Mouse (Mus musculus) mesoderm, embryonic 11.5 days (tissue): ENCODE measurements around the gene Mgll.

Experiments used
- DNase-seq: peaks from one replicate; pipeline ENCODE4 v3.0.0-alpha.2; 2012; ENCODE audit warnings: low read depth, low spot score

Mgll gene

DNA sequence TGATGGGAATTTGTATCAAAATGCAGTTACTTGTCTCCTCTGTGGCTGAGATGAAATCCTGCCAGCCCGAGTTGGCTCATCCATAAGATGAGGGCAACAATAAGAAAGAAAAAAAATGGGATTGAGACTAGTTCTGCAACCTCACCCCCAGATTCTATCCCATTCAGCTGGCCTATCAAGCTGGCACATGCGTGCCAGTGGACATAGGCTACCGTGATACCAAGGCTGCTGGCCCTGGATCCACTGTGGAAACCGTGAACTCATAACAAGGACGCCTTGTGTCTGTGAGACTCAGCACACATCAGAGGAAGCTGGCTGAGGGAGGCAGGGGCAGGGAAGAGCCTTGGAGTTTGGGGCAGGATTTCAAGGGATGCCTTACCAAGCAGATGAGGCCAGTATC is 46.8 kb downstream of the Mgll start:
- no peak for DNase-seq

DNA sequence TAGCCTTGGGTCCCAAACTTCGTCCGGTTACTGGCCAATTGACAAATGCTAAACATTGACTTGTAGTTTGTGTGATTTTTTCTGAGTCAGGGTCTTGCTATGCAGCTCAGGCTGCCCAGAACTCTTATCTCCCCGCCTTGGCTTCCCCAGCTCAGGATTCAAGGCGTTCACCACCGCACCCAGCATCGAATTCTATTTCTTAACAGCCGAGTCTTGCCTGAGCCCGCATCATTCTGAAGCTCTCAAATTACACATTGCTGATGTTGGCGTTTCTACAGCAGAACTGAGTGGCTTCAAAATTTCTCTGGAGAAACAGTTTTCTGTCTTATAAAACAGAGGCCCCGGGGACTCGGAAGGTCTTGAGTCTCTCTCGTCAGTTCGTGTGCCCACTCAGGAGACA is 47.8 kb downstream of the Mgll start:
- no peak for DNase-seq

DNA sequence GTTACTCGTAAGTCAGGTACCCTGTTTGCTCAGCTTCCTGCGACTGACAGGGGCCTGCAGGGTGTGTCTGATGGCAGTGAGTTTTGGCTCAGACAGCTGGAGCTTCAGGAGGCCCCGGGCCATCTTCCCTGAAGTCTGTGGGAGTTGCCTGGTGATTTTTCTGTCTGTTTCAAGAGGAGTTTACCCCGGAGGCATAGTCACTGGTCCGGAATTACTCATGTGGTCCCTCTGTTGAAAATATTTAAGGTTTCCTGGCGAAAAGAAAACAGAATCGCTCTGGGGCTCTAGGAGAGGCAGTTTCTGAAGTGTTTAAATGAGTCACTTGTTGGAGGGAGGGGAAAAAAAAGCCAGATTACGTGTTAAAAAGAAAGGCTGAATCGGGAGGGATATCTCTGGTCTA is 49.8 kb downstream of the Mgll start:
- DNase-seq: no peak

DNA sequence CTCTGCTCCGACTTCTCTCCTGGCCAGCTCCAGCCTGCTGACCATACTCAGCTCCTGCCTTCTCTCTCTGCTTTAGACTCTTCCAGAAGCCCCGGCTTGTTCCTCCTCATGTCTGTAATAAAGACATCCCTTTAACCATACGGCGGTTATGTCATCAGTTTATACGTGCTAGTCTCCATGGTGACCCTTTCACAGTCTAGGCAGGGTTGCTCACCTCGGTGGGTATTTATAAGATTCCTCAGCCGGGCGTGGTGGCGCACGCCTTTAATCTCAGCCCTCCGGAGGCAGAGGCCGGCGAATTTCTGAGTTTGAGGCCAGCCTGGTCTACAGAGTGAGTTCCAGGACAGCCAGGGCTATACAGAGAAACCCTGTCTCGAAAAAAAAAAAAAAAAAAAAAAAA is 51.1 kb downstream of the Mgll start:
- DNase-seq: no peak

DNA sequence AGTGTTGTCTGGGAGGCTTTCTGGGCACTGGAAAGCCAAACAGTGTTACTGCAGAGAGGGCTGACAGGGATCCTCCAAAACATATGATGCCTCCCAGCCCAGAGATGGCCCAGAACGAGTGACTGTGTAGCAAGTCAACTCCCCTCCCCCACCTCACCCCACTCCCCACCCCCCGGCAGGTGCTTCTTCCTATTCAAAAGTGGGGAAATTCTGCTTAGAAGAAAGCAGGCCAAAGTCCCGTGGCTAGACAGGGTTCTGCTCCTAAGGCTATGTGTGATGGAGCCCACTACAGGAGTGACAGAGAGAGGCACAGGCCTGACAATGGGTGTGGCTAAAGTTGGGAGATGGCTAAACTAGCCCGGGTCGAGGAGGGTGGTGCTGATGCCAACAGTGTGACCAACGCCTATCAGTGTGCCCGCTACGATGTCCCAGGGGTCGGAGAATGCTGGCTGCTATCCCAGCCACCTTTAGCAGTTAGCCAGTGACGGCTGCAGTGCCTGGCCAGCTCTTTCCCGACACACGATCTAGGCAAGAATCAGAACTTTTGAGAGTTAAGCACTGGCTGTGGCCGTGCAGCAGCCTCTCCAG is 52.2 kb downstream of the Mgll start:
- no peak for DNase-seq

DNA sequence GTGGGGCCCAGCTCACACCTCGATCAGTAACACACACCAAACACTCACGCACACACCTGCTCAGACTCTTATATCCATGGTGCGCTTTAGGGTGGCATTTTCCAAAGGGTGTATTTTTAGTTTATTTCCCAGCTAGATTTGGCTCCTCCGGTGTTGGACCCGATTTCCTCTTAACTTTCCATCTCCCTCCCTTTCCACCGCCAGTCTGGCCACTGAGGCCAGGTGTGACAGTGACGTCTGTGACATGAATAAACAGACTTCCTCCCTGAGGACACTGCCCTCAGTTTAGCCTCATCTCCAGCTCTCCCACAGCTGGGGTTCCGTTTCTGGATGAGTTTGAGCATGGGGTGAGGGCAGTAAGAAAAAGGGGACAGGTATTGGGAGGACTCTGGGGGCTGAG is 52.8 kb downstream of the Mgll start:
- DNase-seq: no peak

DNA sequence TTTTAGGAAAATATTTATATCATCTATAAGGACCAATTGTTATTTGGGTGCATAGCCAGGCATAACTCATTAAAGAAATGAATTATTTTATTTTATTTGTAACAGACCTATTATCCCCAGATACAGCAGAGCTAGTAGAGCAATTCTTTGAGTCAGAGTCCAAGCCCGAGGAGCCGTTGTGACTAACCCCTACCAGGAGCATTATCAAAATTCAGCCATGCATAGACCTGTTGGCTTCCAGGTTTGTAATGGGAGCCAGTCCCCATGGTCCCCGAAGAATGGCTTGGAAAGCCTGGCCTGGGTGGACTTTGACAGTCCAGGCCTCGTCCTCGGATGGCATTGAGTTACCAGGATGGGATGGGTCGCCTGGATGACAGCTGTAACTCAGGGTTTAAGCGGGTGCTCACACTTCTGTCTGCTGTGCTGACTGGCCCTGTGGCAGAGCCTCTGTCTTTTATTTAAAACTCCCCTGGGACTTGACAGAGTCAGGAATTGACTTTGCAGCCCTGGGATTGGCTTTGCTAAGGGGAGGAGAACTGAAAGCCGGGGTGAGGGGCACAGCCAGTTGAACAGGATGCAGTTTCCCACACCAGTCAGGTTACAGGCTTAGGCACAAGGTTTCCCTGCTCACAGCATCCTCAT is 54.0 kb downstream of the Mgll start:
- peak; percentile 49 for DNase-seq

DNA sequence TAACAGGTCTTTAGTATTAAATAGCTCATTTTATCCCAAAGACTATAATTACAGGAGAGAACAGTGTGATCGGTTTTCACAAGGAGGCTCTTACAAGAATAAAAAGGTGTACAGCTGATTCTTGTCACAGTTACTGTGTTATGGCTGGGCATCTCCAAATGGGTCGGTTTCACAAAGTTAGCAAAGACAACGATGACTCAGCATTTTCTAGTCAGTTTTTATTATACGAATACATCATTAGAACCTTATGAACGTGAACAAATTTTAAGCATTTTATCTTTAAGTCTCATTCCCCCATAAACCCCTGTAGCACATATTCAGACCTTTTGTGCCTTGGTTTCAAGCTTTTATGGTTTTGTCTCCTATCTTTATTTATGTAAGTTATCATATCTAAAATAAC is 55.5 kb downstream of the Mgll start:
- no peak for DNase-seq

DNA sequence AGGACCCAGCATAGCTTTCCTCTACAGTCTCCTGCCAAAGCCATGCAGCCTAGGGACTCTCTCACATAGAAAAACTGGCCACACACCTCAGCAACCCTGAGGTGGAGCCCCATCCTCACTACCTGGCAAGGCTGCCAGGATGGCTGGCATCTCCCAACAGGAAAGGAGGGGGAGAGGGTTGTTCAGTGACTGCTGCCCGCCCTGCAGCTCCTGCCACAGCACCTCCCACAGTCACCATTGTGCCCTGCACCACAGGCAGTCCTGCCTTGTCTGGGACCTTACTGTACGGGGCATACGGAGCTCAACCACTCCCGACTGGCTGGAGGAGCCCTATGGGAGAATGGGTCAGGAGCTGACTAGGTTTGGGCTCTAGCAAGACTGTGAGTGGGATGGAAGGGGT is 57.7 kb downstream of the Mgll start:
- DNase-seq: no peak

DNA sequence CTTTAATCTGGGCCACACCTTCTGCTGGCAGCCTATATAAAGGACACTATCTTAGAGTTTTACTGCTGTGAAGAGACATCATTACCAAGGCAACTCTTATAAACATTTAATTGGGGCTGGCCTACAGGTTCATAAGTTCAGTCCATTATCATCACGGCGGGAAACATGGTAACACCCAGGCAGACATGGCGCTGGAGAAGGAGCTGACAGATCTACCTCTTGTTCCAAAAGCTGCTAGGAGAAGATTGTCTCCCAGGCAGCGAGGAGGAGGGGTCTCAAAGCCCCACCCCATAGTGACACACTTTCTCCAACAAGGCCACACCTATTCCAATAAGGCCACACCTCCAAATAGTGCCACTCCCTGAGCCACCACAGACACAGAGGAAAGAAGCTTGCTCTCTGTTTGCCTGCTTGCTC is 58.8 kb downstream of the Mgll start:
- DNase-seq: no peak

DNA sequence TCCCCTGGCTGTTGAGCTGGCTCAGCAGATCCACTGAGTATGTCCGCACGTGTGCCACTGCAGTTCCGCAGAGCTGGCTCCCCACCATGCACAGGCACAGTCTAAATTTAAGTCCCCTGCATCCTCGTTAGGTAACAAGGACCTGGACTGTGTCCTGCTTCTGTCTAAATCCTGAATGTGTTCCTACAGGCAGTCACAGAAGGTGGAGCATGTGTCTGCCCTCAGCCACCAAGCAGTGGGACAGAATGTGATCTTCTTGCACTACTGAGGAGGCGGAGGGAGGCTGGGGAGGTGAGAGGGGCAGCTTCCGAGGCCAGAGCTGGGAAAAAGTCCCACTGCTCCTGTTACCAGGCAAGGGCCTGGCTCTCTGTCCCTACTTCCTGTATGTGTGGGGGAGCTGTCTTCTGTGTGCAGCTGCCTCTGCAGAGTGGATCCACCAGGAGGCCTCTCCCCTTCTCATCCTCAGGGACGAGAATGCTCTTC is 60.5 kb downstream of the Mgll start:
- no peak for DNase-seq

DNA sequence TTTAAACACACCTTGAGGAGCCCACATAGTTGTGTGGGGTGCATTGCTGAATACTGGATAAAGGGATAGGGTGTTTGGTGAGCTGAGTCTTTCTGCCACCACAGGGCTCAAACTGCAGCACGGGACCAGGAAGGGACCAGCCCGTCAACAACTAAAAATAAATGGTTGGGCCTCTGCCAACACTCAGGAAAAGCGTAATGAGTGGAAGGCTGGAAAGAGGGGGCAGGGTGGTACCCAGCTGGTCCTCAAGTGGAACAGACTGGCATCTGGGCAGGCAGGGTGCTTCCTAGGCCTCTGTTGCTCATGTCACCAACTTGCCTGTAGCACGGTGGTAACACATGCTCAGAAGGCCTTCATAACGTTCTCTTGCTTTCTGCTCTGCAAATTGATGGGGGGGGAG is 61.1 kb downstream of the Mgll start:
- DNase-seq: no peak

DNA sequence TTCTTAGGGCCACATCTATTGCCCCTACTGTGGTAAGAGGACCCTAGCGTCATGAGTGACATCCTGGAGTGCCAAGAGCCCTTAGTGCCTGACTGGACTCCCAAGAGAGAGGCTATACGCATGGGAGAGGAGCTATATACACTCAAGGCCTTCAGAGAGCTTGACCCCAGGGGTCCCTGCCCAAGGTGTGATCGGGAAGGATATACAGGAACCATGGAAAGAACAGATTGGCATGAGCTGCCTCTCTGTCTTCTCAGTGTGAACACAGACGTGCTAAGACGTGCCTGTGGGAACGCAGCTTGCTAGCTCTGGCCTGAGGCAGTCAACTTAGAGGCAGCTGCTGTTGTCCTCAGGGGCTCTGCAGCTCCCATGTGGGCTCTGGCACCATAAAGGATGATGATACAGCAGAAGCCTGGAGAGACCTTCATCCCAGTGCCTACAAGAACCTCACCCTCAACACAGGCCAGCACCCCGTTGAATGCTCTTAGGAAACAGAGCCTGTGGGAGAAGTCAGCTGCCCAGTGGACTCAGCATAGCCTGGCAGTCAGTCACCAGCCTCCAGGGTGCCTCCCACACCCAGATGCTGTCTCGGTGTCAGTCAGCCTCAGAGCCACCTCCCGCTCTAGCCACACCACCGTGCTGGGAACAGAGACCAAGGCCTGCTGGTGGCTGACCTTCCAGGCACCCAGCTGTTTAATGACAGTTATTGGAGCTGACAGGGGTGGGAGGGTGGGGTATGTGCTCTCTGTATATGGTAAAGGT is 61.8 kb downstream of the Mgll start:
- no peak for DNase-seq

DNA sequence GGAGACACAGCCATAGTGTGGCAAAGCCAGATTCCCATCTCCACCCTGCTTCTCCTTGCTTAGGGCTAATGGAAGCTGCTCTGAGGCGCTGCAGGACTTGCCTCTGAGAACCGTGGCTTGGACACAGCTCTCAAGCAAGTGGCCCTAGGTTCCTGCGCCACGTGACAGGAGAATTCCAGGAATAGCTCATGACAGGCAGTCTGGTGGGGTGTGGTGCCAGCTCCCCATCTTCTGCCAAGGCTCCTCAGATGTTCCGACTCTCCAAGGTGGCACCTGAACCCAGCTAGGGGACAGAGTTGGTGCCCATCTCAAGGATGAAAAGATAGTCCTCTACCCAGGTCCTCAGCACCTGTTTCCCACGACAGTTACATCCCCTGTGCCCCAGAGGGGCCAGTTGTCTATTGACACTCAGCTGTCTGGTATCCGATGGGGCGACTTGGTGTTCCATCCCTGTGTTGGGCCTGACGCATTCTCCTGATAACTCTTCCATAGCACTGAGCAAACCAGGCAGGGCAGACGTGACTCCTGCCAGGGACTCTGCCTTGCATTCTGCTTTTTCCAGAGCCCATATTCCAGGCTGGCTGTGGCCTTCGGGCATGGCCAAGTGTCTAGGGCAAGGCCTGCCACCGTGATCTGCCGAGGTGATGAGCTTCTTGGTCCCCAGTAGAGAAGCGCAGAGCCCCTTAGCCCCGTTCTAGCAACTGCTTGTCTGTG is 62.7 kb downstream of the Mgll start:
- DNase-seq: no peak

DNA sequence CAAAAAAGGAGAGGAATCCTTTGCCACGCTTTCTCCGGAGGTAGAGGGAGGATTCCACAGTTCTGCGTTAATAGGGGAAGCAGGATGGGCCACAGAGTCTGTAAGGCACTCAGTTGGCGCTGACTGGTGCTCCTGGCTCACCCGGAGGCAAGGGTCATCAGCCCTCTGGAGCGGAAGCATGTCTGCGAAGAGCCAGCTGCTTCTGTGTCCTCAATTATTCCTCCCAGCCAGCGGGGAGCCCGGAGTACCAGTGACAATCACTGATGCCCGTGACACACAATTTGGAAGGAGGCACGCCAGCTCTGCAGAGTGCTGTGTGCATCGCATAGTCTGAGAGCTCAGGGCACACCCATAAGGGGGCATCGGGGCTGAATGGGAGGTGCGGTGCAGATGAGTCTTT is 63.3 kb downstream of the Mgll start:
- no peak for DNase-seq

DNA sequence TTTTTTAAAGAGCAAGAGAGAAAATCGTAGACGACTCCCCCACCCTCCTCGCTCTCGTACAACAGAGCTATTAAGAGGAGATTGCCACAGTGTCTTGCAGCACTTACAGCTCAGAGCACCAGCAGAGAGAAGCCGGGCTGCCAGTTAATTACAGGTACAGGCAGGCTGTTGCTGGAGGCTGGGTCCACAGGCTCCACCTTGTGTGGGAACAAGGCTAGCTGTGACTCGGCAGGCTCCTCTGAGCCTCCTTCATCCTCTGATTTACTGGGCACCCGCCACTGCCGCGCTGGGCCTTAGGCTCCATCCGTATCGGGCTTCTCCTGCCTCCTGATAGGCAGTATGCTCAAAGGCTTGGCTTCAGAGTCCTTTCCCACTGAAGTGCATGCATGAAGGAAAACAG is 64.0 kb downstream of the Mgll start:
- DNase-seq: no peak

DNA sequence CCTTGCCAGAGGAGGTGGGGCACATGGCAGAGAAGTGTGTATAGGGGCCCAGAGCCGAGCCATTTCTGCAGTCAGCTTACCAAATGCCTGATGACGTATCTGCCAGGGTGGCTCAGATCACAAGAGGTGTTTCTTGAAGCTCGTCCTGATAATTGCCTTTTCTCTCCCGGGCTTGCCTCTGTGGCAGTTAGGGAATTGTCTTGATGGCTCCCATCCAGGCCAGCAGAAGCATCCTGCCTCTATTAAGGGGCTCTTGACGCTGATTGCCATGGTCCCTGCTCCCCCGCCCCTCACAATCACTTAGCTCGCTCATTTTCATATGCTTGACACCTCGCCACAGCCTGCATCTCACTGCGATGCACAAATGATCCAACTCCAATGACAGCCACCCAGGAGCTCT is 67.1 kb downstream of the Mgll start:
- DNase-seq: no peak

DNA sequence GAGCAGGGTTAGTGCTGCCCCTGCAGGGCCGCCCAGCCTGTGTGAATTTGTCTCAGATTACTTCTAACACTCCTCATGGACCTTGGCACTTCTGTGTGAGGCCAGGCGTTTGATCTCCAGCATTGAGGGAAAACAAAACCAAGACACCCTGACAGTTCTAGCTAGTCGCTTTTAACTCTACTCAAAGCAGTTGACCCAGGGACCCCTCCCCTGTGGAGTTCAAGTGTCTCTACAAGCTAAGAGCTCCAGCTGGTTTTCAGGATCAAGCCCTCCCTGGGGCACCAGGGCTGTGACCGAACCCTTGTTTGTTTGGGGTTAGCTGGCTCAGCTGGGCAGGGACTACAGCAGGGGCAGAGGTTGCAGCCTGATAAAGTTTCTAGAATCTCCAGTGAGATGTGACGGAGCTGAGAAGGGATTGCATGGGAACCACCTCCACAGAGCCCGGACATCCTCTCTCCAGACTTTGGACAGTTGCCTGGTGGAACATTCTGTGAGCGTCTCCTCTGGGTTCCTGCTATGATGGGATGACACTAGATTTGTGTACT is 68.0 kb downstream of the Mgll start:
- peak; percentile 43 for DNase-seq

DNA sequence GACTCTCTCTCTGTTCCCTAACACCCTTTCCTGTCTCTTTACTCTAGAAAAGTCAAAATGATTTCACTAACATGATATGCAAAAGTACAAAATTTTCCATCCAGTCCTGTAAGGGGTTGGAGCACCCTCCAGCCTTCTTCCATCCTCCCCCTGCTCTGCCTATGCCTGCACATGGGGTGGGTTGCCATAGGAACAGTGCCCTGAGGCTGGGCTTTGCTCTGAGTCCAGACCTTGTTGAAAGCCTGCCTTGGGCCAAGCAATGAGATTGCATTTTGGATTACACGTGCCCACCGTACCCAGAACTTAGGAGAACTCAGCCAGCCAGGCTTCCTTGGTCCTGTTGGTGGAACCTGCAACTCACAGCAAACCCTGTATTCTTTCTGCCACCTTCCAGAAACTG is 69.0 kb downstream of the Mgll start:
- DNase-seq: no peak

DNA sequence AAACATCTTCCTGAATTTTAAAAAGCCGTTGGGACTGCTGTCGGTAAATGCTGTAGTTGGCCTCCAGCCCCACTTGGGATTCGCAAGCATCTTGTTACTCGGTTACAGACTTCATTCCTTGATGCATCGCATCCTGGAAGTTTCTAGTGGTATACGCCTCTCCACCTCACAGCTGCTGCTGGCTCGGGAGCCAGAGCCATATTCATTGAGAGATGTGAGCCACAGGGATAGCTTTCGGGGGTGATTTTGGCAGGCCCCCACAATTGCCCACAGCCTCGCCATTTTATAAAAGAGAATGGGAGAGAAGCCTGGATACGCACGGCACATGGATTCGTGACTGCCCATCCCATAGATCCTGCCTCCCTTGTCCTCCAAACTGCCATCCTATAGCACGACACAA is 69.7 kb downstream of the Mgll start:
- DNase-seq: no peak

DNA sequence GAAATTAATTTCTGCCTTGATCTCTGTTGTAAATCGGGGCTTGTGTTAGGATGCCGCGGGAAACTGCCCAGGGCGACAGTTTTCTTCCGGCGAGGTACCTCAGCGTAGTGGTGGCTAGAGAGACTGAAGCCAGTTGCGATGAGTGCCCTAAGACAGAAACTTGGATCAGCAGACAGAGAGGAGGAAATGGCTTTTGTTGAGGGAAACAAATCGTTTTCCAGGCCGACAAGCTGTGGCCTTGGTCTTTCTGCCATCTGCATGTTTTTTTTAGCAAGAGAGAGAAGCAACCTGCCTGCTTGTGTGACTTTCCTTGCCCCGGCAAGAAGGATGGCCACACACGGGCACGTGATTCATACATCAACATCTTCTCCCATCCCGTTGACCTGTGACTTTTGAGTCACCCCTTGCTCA is 70.4 kb downstream of the Mgll start:
- DNase-seq: no peak

DNA sequence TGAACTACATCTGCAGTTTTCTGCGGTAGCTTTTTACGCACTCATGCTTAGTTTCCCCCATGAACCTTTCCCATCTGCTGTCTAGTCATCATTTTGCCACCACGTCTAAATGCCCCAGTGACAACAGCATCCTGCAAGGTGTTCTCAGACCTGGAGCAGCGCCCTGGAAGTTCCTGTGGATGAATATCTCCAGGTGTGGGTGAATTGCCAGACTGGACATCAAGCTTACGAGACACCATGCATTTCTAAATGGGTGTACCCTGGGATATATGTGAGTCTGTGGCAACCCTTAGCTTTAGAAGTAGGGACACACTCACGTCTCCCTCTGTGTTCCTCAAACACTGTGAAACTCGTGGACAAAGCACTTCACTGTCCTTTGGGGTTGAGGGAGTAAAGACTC is 76.0 kb downstream of the Mgll start:
- no peak for DNase-seq
